Mouse (Mus musculus): ENCODE measurements around the gene Timm29. TPM values are rescaled to one million over a fixed set of nuclear protein-coding genes. Genes with fewer than 3 reads are reported as not detected.

Timm29 gene
- total RNA-seq, 2 experiments from 2014 or later = 58.9 to 59.4 TPM

DNA sequence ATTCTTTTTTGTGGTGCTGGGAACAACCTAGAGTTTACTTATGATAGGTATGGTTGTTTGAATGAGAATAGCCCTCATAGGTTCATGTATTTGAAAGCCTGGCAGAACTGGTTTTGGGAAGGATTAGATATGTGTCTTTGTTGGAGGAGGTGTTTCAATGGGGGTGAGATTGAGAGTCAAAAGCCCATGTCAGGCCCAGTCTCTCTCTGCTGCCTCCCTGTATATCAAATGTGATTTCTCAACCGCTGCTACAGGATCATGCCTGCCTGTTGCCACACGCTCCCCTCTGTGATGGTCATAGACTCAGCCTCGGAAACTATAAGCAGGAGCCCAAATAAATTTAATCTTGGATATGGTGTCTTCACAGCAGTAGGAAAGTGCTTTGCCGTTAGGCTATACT is 27.7 kb downstream of the Timm29 start:
- DNase-seq = no peak

DNA sequence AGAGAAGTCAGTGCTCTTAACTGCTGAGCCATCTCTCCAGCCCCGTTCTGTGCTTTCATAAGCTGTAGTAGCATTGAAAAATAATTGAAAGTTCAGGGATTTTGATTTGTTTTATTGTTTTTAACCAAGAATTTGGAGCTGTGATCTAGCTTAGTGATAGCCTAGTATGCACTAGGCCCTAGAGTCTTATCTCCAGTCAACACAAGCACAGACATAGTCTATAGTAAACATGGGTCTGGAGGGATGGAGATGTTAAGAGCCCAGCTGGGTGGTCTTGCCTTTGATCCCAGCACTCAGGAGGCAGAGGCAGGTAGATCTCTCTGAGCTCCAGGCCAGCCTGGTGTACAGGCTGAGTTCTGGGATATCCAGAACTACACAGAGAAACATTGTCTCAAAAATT is 30.2 kb downstream of the Timm29 start:
- DNase-seq = no peak

DNA sequence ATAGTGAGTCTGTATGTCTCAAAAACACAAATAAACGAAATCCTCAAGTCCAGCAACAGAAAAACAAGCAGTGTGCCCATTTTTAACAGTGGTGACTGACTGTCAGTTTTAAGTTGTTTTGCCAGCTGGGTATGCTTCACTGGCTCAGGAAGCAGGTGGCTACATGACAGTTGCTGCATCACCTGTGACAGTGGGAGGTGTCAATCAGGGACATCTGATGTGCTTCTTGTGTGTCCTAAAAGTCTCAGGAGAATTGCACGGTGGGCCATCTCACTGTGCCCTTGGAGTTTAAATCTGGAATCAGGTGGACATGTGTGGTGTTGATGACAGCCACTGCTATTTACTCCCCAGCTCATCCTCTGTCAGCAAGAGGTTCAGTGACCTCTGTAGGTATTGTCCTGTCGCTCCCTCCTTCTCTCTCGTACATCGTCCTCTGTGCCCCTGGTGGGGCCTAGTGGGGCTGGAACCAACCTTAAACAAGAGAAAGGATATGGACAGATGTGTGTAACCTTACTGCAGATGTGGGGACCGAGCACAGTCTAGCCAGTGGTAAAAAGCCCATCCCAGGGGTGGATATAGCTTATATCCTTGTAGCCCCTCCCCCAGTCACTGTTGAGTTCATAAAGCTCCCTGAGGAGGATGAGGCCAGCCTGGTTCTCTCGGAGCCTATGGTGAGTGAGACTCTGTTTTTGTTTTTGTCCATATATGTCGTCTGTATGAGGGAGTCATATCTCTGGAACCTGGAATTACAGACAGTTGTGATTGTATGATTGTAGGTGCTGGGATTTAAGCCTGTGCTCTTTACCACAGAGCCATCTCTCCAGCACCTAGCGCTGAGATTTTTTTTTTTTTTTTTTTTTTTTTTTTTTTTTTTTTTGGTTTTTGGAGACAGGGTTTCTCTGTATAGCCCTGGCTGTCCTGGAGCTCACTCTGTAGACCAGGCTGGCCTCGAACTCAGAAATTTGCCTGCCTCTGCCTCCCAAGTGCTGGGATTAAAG is 33.1 kb downstream of the Timm29 start:
- no peak for DNase-seq

DNA sequence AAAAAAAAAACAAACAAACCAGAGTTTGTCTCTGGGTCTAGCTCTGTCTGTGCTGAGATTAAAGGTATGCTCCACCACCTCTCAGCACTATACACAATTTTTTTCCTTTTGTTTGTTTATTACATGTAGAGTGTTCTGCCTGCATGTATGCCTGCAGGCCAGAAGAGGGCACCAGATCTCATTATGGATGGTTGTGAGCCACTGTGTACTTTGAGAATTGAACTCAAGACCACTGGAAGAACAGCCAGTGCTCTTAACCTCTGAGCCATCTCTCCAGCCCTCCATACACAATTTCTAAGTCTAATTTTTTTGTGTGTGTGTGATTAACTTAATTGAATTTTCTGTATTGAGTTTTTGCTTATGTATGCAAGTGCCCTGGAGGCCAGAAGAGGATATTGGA is 34.0 kb downstream of the Timm29 start:
- DNase-seq = no peak

DNA sequence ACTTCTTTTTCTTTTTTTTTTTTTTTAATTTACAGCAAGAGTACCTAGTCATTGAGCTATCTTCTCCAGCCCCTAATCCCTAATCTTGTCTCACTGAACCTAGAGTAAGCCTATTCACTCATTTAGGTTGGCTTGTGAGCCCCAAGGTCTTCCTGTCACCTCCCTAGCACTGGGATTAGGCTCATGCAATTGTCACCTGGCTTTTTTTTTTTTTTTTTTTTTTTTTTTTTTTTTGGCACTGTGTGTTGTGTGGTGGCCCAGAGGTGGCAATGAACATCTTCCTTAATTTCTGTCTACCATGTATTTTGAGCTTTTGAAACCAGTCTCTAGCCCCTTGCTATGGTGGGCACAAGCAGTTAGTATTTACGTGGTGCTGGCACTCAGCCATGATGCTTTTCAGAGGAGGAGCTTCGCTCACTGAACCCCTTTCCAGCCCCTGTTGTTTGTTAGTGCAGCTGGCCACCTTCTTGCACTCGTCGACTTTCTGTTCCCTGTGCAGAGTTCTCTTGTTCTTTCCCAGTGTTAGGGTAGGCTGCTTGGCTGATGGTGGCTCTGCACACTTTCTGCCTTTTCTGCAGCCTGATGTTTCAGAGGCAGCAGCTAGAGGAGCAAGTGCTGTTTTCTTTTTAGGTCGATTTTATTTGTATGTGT is 34.7 kb downstream of the Timm29 start:
- DNase-seq = no peak

DNA sequence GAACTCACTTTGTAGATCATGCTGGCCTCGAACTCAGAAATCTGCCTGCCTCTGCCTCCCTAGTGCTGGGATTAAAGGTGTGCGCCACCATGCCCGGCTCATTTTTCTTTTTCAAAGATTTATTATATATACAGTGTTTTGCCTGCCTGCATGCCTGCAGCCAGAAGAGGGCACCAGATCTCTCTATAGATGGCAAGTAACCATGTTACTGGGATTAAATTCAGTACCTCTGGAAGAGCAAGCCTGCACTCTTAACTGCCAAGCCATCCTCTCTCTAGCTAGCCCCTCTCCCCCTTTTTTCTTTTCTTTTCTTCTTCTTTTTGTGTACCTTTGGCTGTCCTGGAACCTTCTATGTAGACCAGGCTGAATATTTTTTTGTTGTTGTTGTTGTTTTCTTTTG is 38.2 kb downstream of the Timm29 start:
- DNase-seq = no peak

DNA sequence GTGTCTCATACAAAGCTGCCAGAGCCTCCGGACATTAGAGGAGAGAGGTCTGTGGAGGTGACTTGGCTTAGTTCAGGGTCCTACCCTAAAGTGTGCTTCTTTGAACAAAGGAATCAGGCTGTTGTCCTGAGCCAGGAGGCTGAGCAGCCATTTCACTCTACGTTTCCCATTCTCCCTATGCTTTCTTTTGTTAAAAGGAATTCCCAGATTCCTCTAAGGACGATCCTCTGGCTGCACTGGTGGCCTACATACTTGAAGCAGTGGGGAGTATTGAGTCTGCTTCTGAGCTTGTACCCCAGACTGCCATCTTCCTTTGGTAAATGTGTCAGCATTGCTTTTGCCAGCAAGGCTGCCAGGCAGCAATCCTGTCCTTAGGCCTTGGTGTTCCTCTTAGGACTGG is 40.6 kb downstream of the Timm29 start:
- DNase-seq = no peak

DNA sequence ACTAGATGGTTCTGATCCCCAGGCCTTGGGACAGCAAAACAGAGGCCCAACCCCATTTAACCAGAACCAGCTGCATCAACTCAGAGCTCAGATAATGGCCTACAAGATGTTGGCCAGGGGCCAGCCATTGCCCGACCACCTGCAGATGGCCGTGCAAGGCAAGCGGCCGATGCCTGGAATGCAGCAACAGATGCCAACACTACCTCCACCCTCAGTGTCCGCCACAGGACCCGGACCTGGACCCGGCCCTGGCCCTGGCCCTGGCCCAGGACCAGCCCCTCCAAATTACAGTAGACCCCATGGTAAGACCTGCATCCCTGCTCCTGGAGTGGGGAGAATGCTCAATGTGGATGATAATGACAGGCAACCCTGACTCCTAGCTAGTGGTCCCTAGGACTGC is 43.1 kb downstream of the Timm29 start:
- no peak for DNase-seq

DNA sequence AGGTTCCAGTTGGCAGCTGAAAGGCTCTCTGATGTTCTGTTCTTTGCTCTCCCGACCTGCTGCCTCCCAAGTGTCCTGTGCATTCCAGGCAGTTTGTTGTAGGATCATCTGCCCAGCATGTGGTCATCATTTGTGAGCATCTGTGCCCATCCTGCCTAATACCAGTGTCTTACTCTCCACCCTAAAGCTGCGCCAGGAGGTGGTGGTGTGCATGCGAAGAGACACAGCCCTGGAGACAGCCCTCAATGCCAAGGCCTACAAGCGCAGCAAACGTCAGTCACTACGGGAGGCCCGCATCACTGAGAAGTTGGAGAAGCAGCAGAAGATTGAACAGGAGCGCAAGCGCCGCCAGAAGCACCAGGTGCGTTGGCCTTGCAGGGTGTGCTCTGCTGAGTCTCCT is 46.5 kb downstream of the Timm29 start:
- no peak for DNase-seq

Small RNA genes lying within 50 kb of the gene (microRNA-seq; reads per million reads assigned to microRNA genes)
- gene Mir1946b = 0 reads per million in 2 experiments

Other genes starting within 250 kb of the Timm29 start
- 100 to 1,000 TPM in 1 of 2 experiments, 10 to 100 TPM in 1; 80.8 to 107 TPM for gene Ilf3, start 224.9 kb upstream of the Timm29 start, total RNA-seq (2021)
- 10 to 100 TPM; 36.6 to 44.2 TPM for gene Qtrt1, start 180.9 kb upstream of the Timm29 start, total RNA-seq (2021)
- 10 to 100 TPM; 58.1 to 70.6 TPM for gene Dnm2, start 167.8 kb upstream of the Timm29 start, total RNA-seq (2021)
- 10 to 100 TPM; 10.6 to 11.4 TPM for gene Tmed1, start 82.5 kb upstream of the Timm29 start, total RNA-seq (2021)
- gene AB124611, start 66.5 kb upstream of the Timm29 start, total RNA-seq (2021) = under 1 TPM in 1 of 2 experiments, not detected in 1; 0.33 TPM
- 10 to 100 TPM; 75.6 to 81.5 TPM for gene Carm1, start 45.8 kb upstream of the Timm29 start, total RNA-seq (2021)
- 10 to 100 TPM; 17.8 to 18.4 TPM for gene Yipf2, start 106 bp downstream of the Timm29 start, total RNA-seq (2021)
- 100 to 1,000 TPM; 115 to 116 TPM for gene Smarca4, start 23.4 kb downstream of the Timm29 start, total RNA-seq (2021)
- gene Ldlr, start 130.8 kb downstream of the Timm29 start, total RNA-seq (2021) = 10 to 100 TPM; 13.7 to 14.1 TPM
- gene Spc24, start 167.6 kb downstream of the Timm29 start, total RNA-seq (2021) = 1 to 10 TPM; 1.4 to 2.1 TPM
- gene Kank2, start 206.0 kb downstream of the Timm29 start, total RNA-seq (2021) = 1 to 10 TPM; 6.3 to 7.0 TPM
- gene Angptl8, start 242.8 kb downstream of the Timm29 start, total RNA-seq (2021) = not detected

Data from layer of hippocampus, postnatal 36 days (tissue).